Mouse (Mus musculus) forebrain, embryonic 11.5 days (tissue): Measurements from ENCODE around the gene Wdcp. TPM values are rescaled to one million over a fixed set of nuclear protein-coding genes. Genes with fewer than 3 reads are reported as not detected.
A peak's percentile ranks its signal among the peaks of the same experiment; 100 is the strongest.

Experiments
- ATAC-seq: fragments of 200-750 bp; cut with Nextera tagmentation; replicated peaks from 2 replicates; pipeline ENCODE4 v1.8.0; 2017; ENCODE audit warnings: moderate TSS enrichment; ENCODE audit not compliant: low FRiP score
- DNase-seq: peaks from one replicate; pipeline ENCODE4 v3.0.0-alpha.2; 2017; ENCODE audit warnings: low spot score
- H3K27ac ChIP-seq: fragments of 300-500 bp; sonication (generic); 2 replicates; pipeline ENCODE4 v1.5.1; 2014; ENCODE audit warnings: low read depth, low read length
- H3K27me3 ChIP-seq: fragments of 300-500 bp; sonication (generic); 2 replicates; pipeline ENCODE4 v1.6.1; 2014; ENCODE audit warnings: mild to moderate bottlenecking, low read length, mixed read lengths; ENCODE audit not compliant: control insufficient read depth, insufficient read depth
- H3K36me3 ChIP-seq: fragments of 300-500 bp; sonication (generic); 2 replicates; pipeline ENCODE4 v1.6.1; 2014; ENCODE audit warnings: mild to moderate bottlenecking, low read length, moderate library complexity, mixed read lengths; ENCODE audit not compliant: control insufficient read depth, insufficient read depth
- H3K4me1 ChIP-seq: fragments of 300-500 bp; sonication (generic); replicated peaks from 2 replicates; pipeline ENCODE4 v1.6.1; 2014; ENCODE audit warnings: low read length, mixed read lengths; ENCODE audit not compliant: control insufficient read depth, insufficient read depth
- H3K4me2 ChIP-seq: fragments of 300-500 bp; sonication (generic); 2 replicates; pipeline ENCODE4 v1.6.1; 2014; ENCODE audit warnings: low read depth, mild to moderate bottlenecking, low read length, moderate library complexity, mixed read lengths; ENCODE audit not compliant: severe bottlenecking
- H3K4me3 ChIP-seq: fragments of 300-500 bp; sonication (generic); 2 replicates; pipeline ENCODE4 v1.5.1; 2014; ENCODE audit warnings: low read depth, low read length
- H3K9ac ChIP-seq: fragments of 300-500 bp; sonication (generic); 2 replicates; pipeline ENCODE4 v1.6.1; 2014; ENCODE audit warnings: low read length
- H3K9me3 ChIP-seq: fragments of 300-500 bp; sonication (generic); 2 replicates; pipeline ENCODE4 v1.6.1; 2016; ENCODE audit warnings: low read length, mixed read lengths; ENCODE audit not compliant: control insufficient read depth
- whole genome bisulfite sequencing: fragments of 180-500 bp; shearing (Covaris S2); extraction: QIAGEN DNeasy Blood & Tissue Kit; methylation state at CpG from one replicate; pipeline ENCODE4 v1.1.7; 2014; 5-methylcytosine and 5-hydroxymethylcytosine counted together
- polyA plus RNA-seq: library from polyadenylated mRNA; unstranded; fragments of >200 nt; fragmentation: Nextera tagmentation; extraction: Ambion mirVana; gene quantifications from 2 replicates; pipeline ENCODE4 v1.2.1, GENCODE M21; 2014

Gene Wdcp
- polyA plus RNA-seq, 1 experiment from 2014 or later, result 20.6 TPM

DNA sequence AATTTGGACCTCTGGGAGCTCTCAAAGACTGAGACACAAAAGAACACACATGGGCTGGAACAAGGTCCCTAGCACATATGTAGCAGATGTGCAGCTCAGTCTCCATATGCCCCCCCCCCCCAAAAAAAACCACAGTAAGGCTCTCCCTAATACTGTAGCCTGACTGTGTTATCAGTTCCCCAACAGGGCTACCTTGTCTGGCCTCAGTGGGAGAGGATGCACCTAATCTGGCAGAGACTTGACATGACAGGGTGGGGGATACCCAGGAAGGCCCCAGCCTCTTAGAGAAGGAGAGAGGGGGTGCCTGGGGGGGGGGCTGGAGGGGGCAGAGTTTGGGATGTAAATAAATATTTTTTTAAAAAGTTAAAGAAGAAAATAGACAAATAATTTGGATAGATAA, 45.6 kb downstream of the Wdcp start:
- H3K4me1 ChIP-seq, result no peaks in the 10 kb centered on the region
- no peak for ATAC-seq

DNA sequence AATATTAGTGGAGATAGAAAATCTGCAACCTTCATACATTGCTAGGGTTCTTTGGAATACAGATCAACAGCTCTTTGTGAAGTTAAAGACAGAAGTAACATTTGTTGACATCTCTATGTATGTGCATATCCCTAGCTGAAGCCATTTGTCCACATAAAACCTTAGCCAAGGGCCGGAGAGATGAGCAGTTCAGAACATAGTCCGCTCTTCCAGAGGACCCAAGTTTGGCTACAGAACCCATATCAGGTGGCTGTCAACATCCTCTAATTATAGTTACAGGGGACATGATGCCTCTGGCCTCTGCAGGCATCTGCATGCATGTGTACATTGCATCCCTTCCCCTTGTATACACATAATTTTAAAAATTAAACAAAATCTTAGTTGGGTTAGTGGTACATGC, 46.1 kb downstream of the Wdcp start:
- ATAC-seq (no peak), DNase-seq (no peak)
- Histone ChIP-seq H3K4me1 (no peaks in the 10 kb centered on the region), H3K4me2 (no peak overlapping the region), H3K9me3 (no peaks in the 10 kb centered on the region), H3K9ac (no peak overlapping the region), H3K27me3 (no peaks in the 10 kb centered on the region), H3K4me3 (no peak overlapping the region), H3K27ac (no peak overlapping the region), H3K36me3 (no peaks in the 10 kb centered on the region; the same call in 1 of the 2 replicates)
- WGBS, result 93% methylated on average over 2 of the region's 2 CpGs

More for the DNA sequence above, 45.6 kb downstream of the Wdcp start:
- Histone ChIP-seq H3K27me3 (no peaks in the 10 kb centered on the region), H3K4me3 (no peak overlapping the region), H3K4me2 (no peak overlapping the region), H3K9ac (no peak overlapping the region), H3K27ac (no peak overlapping the region), H3K36me3 (no peaks in the 10 kb centered on the region; the same call in 1 of the 2 replicates), H3K9me3 (no peaks in the 10 kb centered on the region)
- no peak for DNase-seq

DNA sequence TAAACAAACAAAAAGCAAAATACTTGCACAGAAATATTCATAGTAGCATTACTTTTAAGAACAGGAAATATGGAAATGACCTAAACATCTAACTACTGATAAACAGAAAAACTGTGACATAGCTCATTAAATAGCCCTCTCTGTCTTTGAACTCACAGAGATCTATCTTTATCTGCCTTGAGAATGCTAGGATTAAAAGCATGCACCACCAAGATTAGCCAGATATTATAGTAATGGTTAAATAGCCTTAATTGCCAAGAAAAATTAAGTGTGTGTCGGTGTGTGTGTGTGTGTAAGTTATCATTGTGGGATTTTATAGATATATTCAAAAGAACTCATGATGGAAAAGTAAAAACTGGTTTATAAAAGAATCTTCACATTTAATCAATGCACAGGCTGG, 46.8 kb downstream of the Wdcp start:
- H3K9me3 ChIP-seq, result no peaks in the 10 kb centered on the region
- ATAC-seq (no peak), DNase-seq (no peak)
- 98% methylated on average over 1 of the region's 1 CpGs for WGBS
- H3K4me1 ChIP-seq, result no peaks in the 10 kb centered on the region
- no peak overlapping the region for H3K9ac ChIP-seq
- H3K27ac ChIP-seq, result no peak overlapping the region
- H3K36me3 ChIP-seq, result no peaks in the 10 kb centered on the region; the same call in 1 of the 2 replicates
- H3K4me2 ChIP-seq, result no peak overlapping the region
- H3K27me3 ChIP-seq, result no peaks in the 10 kb centered on the region
- no peak overlapping the region for H3K4me3 ChIP-seq

DNA sequence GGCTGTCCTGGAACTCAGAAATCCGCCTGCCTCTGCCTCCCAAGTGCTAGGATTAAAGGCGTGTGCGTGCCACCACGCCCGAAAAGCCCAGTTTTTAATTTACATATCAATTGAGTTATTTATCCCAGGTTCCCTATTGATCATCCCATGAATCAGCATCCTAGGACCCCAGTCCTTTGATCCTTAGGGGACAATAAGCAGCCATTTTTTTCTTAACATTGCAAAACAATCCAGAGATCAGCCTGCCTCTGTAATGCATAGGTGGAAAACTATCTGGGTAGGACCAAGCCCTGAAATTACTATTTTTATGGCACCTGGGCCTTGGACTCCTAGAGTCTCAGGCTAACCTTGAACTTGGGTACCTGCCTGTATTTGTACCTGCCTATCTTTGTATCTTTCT, 54.9 kb downstream of the Wdcp start:
- no peak overlapping the region for H3K9ac ChIP-seq
- H3K9me3 ChIP-seq, result no peaks in the 10 kb centered on the region
- H3K36me3 ChIP-seq, result no peaks in the 10 kb centered on the region; the same call in 1 of the 2 replicates
- no peaks in the 10 kb centered on the region for H3K27me3 ChIP-seq
- no peak overlapping the region for H3K27ac ChIP-seq
- DNase-seq, result no peak
- ATAC-seq, result no peak
- no peak overlapping the region for H3K4me3 ChIP-seq
- H3K4me1 ChIP-seq, result no peaks in the 10 kb centered on the region
- 89% methylated on average over 5 of the region's 5 CpGs for WGBS
- no peak overlapping the region for H3K4me2 ChIP-seq

DNA sequence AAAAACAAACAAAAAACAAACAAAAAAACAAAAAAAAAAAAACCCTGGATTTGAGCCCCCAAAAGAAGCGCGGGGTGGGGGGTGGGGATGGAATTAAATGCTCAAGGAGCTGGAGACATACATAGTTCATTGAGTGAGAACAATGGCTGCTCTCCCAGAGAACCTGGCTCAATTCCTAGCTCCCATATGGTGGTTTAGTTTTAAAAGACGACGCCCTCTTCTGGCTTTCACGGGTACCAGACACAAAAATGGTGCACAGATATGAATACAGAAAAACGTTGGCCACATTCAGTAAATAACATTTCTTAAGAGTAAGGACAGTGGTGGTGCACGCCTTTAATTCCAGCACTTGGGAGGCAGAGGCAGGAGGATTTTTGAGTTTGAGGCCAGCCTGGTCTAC, 62.8 kb downstream of the Wdcp start:
- Histone ChIP-seq H3K4me1 (no peaks in the 10 kb centered on the region), H3K9ac (no peak overlapping the region), H3K27ac (no peak overlapping the region), H3K4me3 (no peak overlapping the region), H3K27me3 (no peaks in the 10 kb centered on the region), H3K9me3 (no peaks in the 10 kb centered on the region), H3K36me3 (no peaks in the 10 kb centered on the region), H3K4me2 (no peak overlapping the region)
- ATAC-seq, result no peak
- no peak for DNase-seq
- 79% methylated on average over 7 of the region's 7 CpGs for WGBS

DNA sequence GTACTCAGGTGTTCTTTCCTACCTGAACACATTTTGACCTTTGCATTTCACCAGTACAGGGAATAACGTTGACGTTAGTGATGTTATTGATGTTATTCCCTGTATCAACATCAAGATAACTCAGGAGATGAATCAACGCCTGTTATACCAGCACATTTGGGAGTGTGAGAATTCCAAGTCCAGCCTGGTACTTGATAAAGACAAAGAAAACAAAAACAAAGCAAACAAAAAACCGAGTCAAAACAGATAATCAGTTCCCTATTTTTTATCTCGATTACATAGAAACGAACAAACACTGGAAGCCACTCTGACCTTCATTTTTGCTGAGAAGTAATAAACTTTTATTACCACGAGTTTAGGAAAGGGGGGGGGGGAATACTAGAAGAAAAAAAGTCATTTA, 63.4 kb downstream of the Wdcp start:
- Histone ChIP-seq H3K9ac (peak overlapping the region; percentile 78; the same call in 1 of the 2 replicates), H3K4me2 (peak overlapping the region; percentile 86), H3K36me3 (no peaks in the 10 kb centered on the region), H3K4me1 (no peaks in the 10 kb centered on the region), H3K9me3 (no peaks in the 10 kb centered on the region), H3K4me3 (peak overlapping the region; percentile 63), H3K27me3 (no peaks in the 10 kb centered on the region), H3K27ac (no peak overlapping the region)
- WGBS, result 67% methylated on average over 7 of the region's 7 CpGs
- DNase-seq, result no peak
- no peak for ATAC-seq

DNA sequence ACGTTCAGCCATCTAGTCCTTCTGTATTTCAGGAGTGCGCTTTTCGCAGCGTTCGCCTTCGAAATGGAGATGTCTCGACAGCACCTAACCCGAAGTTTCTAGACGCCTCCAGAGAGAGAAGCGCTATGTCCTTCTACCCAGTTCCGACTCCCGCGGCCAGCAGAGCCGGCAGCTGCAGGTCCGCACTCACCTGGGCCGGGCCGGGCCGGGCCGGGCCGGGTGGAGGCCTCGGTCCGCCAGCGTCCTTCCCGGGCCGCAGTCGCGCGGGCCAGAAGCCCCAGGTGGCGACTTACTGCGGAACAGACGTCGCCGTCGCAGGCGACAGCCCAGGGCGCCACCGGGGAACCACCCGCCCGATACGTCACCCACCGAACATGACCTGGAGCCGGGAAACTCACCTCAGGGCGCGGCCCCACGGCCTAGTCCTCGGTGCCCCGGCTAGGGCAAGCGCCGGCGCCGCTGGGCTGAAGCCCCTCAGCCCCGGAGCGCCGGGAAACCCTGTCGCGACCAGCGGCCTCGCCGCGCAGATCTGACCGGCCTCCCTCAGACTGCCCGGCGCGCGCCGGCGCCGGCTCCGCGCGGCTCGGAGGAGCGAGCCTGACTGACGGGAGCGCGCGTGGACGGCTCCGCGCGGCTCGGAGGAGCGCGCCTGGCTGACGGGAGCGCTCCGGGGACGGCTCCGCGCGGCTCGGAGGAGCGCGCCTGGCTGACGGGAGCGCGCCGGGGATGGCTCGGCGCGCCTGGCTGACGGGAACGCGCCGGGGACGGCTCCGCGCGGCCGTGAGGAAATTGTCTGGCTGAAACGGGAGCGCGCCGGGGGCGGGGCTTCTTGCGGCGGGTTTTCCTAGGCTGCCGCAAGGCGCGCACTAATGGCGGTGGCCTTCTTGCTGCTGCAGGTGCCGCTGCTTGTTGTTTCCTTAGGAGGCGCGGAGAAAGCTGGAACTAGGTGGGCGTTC, 64.1 kb downstream of the Wdcp start, which contains the start of gene Ubxn2a:
Gene Ubxn2a (minus strand): TSS at position 755 of the 956 bp plus-strand sequence.
- Histone ChIP-seq H3K27ac (peak within 1 kb of the TSS; percentile 59), H3K9me3 (no peaks in the 10 kb centered on the region), H3K4me2 (peak within 1 kb of the TSS; percentile 86), H3K4me1 (no peaks in the 10 kb centered on the region), H3K27me3 (no peaks in the 10 kb centered on the region), H3K36me3 (no peaks in the 10 kb centered on the region), H3K9ac (peak within 1 kb of the TSS; percentile 78), H3K4me3 (peak within 1 kb of the TSS; percentile 63)
- WGBS, result under 1% methylated on average over 122 of the region's 125 CpGs
- DNase-seq, result peak; percentile 97
- ATAC-seq, result peak; percentile 93

DNA sequence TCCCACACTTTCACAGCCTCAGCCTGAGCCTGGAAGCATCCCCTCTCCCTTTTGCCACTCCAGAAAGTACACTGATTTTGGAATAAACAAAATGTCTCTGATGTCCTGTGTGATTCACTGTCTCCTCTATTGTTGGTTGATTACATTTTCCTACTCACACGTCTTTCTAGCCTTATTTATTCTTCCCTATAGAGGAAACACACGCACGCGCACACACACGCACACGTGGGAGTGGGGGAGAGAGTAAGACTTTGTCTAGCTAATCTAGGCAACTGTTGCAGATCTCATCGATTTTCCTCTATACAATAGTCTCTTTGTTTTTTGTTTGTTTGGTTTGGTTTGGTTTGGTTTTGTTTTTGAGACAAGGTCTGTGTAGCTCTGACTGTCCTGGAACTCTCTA, 65.3 kb downstream of the Wdcp start:
- H3K27ac ChIP-seq, result no peak overlapping the region
- H3K4me1 ChIP-seq, result no peaks in the 10 kb centered on the region
- H3K4me2 ChIP-seq, result no peak overlapping the region
- no peaks in the 10 kb centered on the region for H3K27me3 ChIP-seq
- no peak overlapping the region for H3K4me3 ChIP-seq
- H3K9ac ChIP-seq, result no peak overlapping the region
- no peaks in the 10 kb centered on the region for H3K36me3 ChIP-seq
- DNase-seq (no peak), ATAC-seq (no peak)
- no peaks in the 10 kb centered on the region for H3K9me3 ChIP-seq
- 94% methylated on average over 7 of the region's 7 CpGs for WGBS
